In genomic region chr8:115874789-115875188, GRCm38 (mm10) we compare ENCODE assay signal across 10 mouse cellular contexts.
DNase-seq lines count a peak whose midpoint lies in the region; ATAC-seq and TF ChIP-seq lines count a peak whose summit lies in the region.
"Had no signal": no experiment of that assay in that cellular context is flagged by ENCODE, and none has a peak within 500 bp of the region (broad histone marks: within the 10 kb centered on the region; RNA-seq: fewer than 3 reads in every experiment).

No protein-coding gene starts in this region.

- H3K9ac ChIP-seq in limb, embryonic 13.5 days: no peak overlapping the region
- H3K9ac ChIP-seq in midbrain, embryonic 13.5 days (replicated peaks): no peak overlapping the region

- ATAC-seq in limb, embryonic 13.5 days (ENCODE audit: low FRiP score, low read depth): peak; percentile 87
- no peak for ATAC-seq in midbrain, embryonic 13.5 days

- peaks cover 44% of the 10 kb centered on the region for H3K4me1 ChIP-seq in limb, embryonic 13.5 days
- H3K4me1 ChIP-seq in midbrain, embryonic 13.5 days (replicated peaks): 0 out of 2 replicates have a peak, but pooled peaks cover 3% of the 10 kb centered on the region

- peaks cover 18% of the 10 kb centered on the region for H3K27me3 ChIP-seq in limb, embryonic 13.5 days
- H3K27me3 ChIP-seq in midbrain, embryonic 13.5 days: peaks cover 3% of the 10 kb centered on the region; the same call in 1 of the 2 replicates

- no peak overlapping the region for H3K27ac ChIP-seq in gastrocnemius, adult 2 months
- H3K27ac ChIP-seq in limb, embryonic 13.5 days: peak overlapping the region; percentile 49; the same call in 1 of the 2 replicates
- H3K27ac ChIP-seq in midbrain, embryonic 13.5 days: no peak overlapping the region

- no peak for TF ChIP-seq CTCF in gastrocnemius, adult 2 months (IDR thresholded peaks at IDR 0.05)

- intact Hi-C loops in gastrocnemius, adult 2 months (cut with DNase I): no loop called here

- WGBS in limb, embryonic 13.5 days: 28% methylated on average over 7 of the region's 7 CpGs
- WGBS in midbrain, embryonic 13.5 days: 51% methylated on average over 7 of the region's 7 CpGs

- H3K36me3 ChIP-seq in limb, embryonic 13.5 days: no peaks in the 10 kb centered on the region
- H3K36me3 ChIP-seq in midbrain, embryonic 13.5 days: no peaks in the 10 kb centered on the region

- no peak overlapping the region for H3K4me2 ChIP-seq in limb, embryonic 13.5 days (replicated peaks)
- H3K4me2 ChIP-seq in midbrain, embryonic 13.5 days (replicated peaks): no peak overlapping the region
- H3K4me2 ChIP-seq: midbrain, embryonic 11.5 days had no signal

- peak; percentile 28 for DNase-seq in gastrocnemius, adult 2 months
- DNase-seq in gastrocnemius, postnatal 25 days: no peak
- DNase-seq in right cerebral cortex, postnatal 10 days (ENCODE audit: low spot score in 2 of 2): peak; percentile 36 to 37
- no peak for DNase-seq in right cerebral cortex, adult 2 months (ENCODE audit: low spot score in 2 of 2)
- DNase-seq in testis, postnatal 14 days (ENCODE audit: low spot score): peak; percentile 12
- DNase-seq in thymus, postnatal 0 days (ENCODE audit: low spot score): no peak
- DNase-seq: thymus, adult 18-20 months had no signal

- H3K9me3 ChIP-seq in limb, embryonic 13.5 days: no peaks in the 10 kb centered on the region
- no peaks in the 10 kb centered on the region for H3K9me3 ChIP-seq in midbrain, embryonic 13.5 days

- H3K4me3 ChIP-seq in gastrocnemius, adult 2 months: no peak overlapping the region
- no peak overlapping the region for H3K4me3 ChIP-seq in limb, embryonic 13.5 days
- no peak overlapping the region for H3K4me3 ChIP-seq in midbrain, embryonic 13.5 days (replicated peaks)

Comparison
In these comparisons a context has a peak if more than half of its experiments do, and no peak if none do; other contexts are left out.
1. DNase-seq: peak in gastrocnemius, adult 2 months (single experiment), right cerebral cortex, postnatal 10 days (2 of 2) and testis, postnatal 14 days (single experiment); none in gastrocnemius, postnatal 25 days (single experiment), right cerebral cortex, adult 2 months (0 of 2) and thymus, postnatal 0 days (single experiment).